In genomic region chr2:59307302-59307701, GRCm38 (mm10) we compare ENCODE assay signal across 24 mouse cellular contexts.
"Had no signal": no experiment of that assay in that cellular context is flagged by ENCODE, and none has a peak within 500 bp of the region (broad histone marks: within the 10 kb centered on the region; RNA-seq: fewer than 3 reads in every experiment).

No protein-coding gene starts in this region.

- ATAC-seq: hindbrain, postnatal 0 days; intestine, embryonic 16.5 days had no signal

- H3K9me3 ChIP-seq: heart, embryonic 13.5 days; heart, embryonic 15.5 days; hindbrain, embryonic 13.5 days; hindbrain, embryonic 15.5 days; limb, embryonic 10.5 days; limb, embryonic 12.5 days; liver, embryonic 13.5 days; liver, embryonic 15.5 days had no signal

- H3K4me3 ChIP-seq: heart, embryonic 13.5 days; heart, embryonic 15.5 days; hindbrain, embryonic 13.5 days; hindbrain, embryonic 15.5 days; limb, embryonic 10.5 days; limb, embryonic 12.5 days; liver, embryonic 13.5 days; liver, embryonic 15.5 days had no signal

- H3K9ac ChIP-seq: heart, embryonic 13.5 days; heart, embryonic 15.5 days; hindbrain, embryonic 13.5 days; hindbrain, embryonic 15.5 days; limb, embryonic 12.5 days; liver, embryonic 13.5 days; liver, embryonic 15.5 days had no signal

- DNase-seq: gastrocnemius, postnatal 14 days; gastrocnemius, postnatal 36 days; heart, adult 18-20 months; heart, postnatal 14 days; heart, postnatal 36 days; kidney, adult 11 months; kidney, adult 2 months; kidney, postnatal 10 days; kidney, postnatal 25 days; layer of hippocampus, adult 9-11 months; layer of hippocampus, postnatal 36 days; liver; liver, embryonic 13.5 days had no signal

- H3K27me3 ChIP-seq: heart, embryonic 13.5 days; heart, embryonic 15.5 days; hindbrain, embryonic 13.5 days; hindbrain, embryonic 15.5 days; limb, embryonic 12.5 days; liver, embryonic 13.5 days; liver, embryonic 15.5 days had no signal

- H3K4me2 ChIP-seq: heart, embryonic 11.5 days; heart, embryonic 13.5 days; heart, embryonic 15.5 days; hindbrain, embryonic 13.5 days; hindbrain, embryonic 15.5 days; limb, embryonic 12.5 days; liver, embryonic 11.5 days; liver, embryonic 13.5 days; liver, embryonic 15.5 days had no signal

- H3K27ac ChIP-seq: heart, embryonic 13.5 days; heart, embryonic 15.5 days; hindbrain, embryonic 13.5 days; hindbrain, embryonic 15.5 days; hindbrain, postnatal 0 days; limb, embryonic 10.5 days; limb, embryonic 12.5 days; liver, embryonic 13.5 days; liver, embryonic 15.5 days had no signal

- H3K4me1 ChIP-seq: limb, embryonic 10.5 days; limb, embryonic 12.5 days; liver, embryonic 15.5 days had no signal
